Mouse (Mus musculus): ENCODE measurements around the gene Birc2. TPM values are rescaled to one million over a fixed set of nuclear protein-coding genes. Genes with fewer than 3 reads are reported as not detected.

Birc2 gene
- total and polyA plus RNA-seq, 3 experiments: 12.9 to 28.2 (median 22.0) TPM

DNA sequence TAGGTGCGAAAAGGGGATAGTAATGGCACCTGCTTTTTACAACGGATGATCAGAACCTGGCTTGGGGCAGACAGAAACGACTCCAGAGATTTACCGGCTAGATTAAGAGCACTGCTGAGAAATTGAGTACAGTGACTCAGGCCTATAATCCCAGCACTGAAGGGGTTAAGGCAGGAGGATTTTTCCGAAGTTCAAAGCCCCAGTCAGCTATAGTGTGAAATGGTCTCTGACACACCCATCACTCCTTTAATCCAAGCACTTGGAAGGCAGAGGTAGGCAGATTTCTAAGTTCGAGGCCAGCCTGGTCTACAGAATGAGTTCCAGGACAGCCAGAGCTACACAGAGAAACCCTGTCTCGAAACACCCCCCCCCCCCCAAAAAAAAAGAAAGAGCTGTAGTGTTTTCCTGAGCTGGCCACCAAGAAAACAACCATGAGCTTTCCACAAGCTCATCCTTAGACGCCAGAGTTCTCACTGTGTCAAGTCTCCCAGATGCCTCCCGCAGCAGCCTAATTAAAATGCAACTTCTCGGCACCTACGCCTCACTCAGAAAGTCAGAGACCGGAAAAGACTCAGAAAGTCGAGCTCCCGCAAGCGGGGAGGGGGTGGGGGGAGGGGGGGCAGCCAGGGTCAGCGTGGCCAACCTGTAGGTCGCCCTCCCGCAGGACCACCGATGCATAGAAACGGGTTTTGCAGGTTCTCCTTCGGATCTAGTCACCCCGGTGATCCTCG is 35.3 kb upstream of the Birc2 start:
- Histone ChIP-seq H3K27ac (peak overlapping the region; percentile 86), H3K36me3 (ENCODE audit: control insufficient read depth, insufficient read depth, low read length) (no peaks in the 10 kb centered on the region; the same call in 1 of the 2 replicates), H3K79me2 (replicated peaks; ENCODE audit: control insufficient read depth, insufficient read depth, low read length) (no peaks in the 10 kb centered on the region; the same call in 1 of the 2 replicates), H3K27me3 (ENCODE audit: control insufficient read depth, insufficient read depth, low read length) (no peaks in the 10 kb centered on the region), H3K4me3 (peak overlapping the region; percentile 75), H3K4me1 (ENCODE audit: control insufficient read depth, insufficient read depth, low read length) (peaks cover 9% of the 10 kb centered on the region), H3K9ac (ENCODE audit: low read depth, low read length) (peak overlapping the region; percentile 82)
- WGBS: 15% methylated on average over 23 of the region's 23 CpGs
- no peak for TF ChIP-seq CTCF (IDR thresholded peaks at IDR 0.05)
- no peak for TF ChIP-seq EP300 (IDR thresholded peaks at IDR 0.05; ENCODE audit: insufficient read depth, low read depth, low read length)
- no peak for TF ChIP-seq POLR2A (IDR thresholded peaks at IDR 0.05; ENCODE audit: insufficient read depth, low read depth, low read length)
- DNase-seq: peak in 1 of 2 experiments; percentile 5
- intact Hi-C loops (cut with DNase I): loop anchor here (2.0 kb wide), 1 partner anchor 35 kb away; the partner anchor contains the start of gene Birc2

DNA sequence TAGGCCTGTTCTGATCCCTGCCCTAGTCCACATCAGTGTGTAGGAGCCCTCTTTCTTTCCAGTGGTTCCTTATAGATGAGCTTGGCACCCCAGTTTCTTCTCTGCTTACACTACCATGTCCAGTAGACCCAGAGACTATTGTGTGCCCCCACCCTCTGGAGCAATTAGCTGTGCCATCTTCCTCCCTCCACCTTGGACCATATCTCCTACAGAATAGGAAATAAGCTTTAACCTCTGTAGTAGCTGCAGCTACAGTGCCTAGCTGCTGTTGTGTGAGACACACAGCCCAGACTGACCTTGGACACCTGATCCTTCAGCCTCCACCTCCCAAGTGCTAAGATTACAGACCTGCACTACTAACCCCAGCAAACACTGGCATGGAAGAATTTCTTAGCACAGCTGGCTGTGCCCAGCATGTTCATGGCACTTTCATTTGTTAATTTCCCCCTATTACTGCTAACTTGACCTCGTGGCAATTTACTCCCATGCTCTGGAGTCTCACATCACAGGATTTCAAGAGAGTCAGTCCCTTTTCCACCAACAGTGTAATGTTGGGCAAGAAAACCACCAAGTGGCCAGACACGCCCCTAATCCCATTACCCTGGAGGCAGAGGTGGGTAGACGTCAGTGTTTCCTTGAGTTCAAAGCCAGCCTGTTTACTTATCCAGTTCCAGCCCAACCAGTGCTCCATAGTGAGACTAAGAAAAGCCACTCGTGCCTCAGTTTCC is 34.6 kb upstream of the Birc2 start:
- no peak overlapping the region for H3K9ac ChIP-seq (ENCODE audit: low read depth, low read length)
- no peaks in the 10 kb centered on the region; the same call in 1 of the 2 replicates for H3K79me2 ChIP-seq (replicated peaks; ENCODE audit: control insufficient read depth, insufficient read depth, low read length)
- no peak for TF ChIP-seq POLR2A (IDR thresholded peaks at IDR 0.05; ENCODE audit: insufficient read depth, low read depth, low read length)
- peak in 1 of 2 experiments; percentile 10 for DNase-seq
- H3K27ac ChIP-seq: peak overlapping the region; percentile 86
- H3K27me3 ChIP-seq (ENCODE audit: control insufficient read depth, insufficient read depth, low read length): no peaks in the 10 kb centered on the region
- H3K36me3 ChIP-seq (ENCODE audit: control insufficient read depth, insufficient read depth, low read length): no peaks in the 10 kb centered on the region; the same call in 1 of the 2 replicates
- H3K4me1 ChIP-seq (ENCODE audit: control insufficient read depth, insufficient read depth, low read length): peaks cover 9% of the 10 kb centered on the region
- intact Hi-C loops (cut with DNase I): loop anchor here (2.0 kb wide), 1 partner anchor 35 kb away; the partner anchor contains the start of gene Birc2
- peak overlapping the region; percentile 23; the same call in 1 of the 2 replicates for H3K4me3 ChIP-seq
- WGBS: 65% methylated on average over 4 of the region's 4 CpGs

DNA sequence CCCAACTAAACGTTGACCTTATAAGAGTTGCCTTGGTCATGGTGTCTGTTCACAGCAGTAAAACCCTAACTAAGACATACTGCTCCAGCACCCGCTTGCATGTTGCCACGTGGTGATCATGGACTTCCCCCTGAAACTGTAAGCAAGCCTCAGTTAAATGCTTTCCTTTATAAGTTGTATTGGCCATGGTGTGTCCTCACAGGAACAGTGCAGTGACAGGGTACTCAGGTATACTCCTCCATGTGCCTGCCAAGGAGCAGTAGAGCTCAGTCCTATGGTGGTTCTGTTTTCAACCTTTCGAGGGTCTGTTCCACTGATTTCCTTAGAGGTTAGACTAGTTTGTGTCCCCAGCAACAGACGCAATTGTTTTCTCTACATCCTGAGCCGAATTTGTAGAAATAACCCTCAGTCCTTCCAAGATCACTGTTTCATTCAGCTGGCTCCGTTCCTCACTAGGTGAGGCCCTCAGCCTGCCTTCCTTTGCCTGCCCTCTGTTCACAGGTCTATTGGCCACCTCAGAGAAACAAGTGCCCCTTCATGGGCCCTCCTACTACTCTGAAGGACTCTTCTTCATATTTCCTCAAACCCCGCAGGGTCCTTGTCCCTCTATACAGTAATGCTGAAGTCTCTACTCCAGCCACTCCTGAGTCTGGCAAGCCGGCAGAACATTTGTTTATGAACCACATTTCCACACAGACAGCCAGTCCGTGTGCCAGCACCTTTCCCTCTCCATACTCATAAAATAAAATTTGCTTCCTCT is 33.9 kb upstream of the Birc2 start:
- Histone ChIP-seq H3K9ac (ENCODE audit: low read depth, low read length) (no peak overlapping the region), H3K36me3 (ENCODE audit: control insufficient read depth, insufficient read depth, low read length) (no peaks in the 10 kb centered on the region; the same call in 1 of the 2 replicates), H3K79me2 (replicated peaks; ENCODE audit: control insufficient read depth, insufficient read depth, low read length) (no peaks in the 10 kb centered on the region; the same call in 1 of the 2 replicates), H3K4me1 (ENCODE audit: control insufficient read depth, insufficient read depth, low read length) (peaks cover 9% of the 10 kb centered on the region), H3K27me3 (ENCODE audit: control insufficient read depth, insufficient read depth, low read length) (no peaks in the 10 kb centered on the region), H3K4me3 (no peak overlapping the region), H3K27ac (peak overlapping the region; percentile 86; the same call in 1 of the 2 replicates)
- 85% methylated on average over 10 of the region's 10 CpGs for WGBS
- DNase-seq: peak in 1 of 2 experiments; percentile 7
- TF ChIP-seq CTCF (IDR thresholded peaks at IDR 0.05) (no peak), POLR2A (IDR thresholded peaks at IDR 0.05; ENCODE audit: insufficient read depth, low read depth, low read length) (no peak), EP300 (IDR thresholded peaks at IDR 0.05; ENCODE audit: insufficient read depth, low read depth, low read length) (no peak)
- intact Hi-C loops (cut with DNase I): no loop called here

DNA sequence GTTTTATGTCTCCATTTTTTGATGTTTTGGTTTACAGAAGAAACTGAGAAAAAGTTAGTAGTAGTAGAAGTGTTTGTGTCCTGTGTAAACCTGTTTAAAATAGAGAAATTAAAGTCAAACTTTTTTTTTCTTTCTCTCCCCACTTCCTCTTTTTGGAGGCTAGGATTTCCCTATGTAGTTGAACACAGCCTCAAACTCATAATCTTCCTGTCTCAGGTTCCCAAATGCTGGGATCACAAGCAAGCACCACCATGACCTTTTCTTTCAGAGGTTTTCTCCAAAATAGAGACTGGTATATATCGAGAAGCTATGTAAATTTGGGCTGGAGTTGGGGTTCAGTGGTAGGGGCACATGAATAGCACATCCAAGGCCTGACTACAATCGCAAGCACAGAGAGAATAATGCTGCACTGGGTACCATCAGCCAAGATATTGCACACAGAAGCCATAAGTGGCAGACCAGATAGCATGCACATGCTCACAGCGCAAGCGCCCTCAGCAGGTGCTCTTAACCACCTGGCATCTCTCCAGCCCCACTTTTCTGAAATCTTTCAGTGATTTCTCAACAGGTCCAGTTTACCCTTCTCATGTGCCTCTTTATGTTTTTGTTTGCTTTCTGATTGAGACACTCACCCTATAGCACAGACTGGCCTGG is 32.1 kb upstream of the Birc2 start:
- 87% methylated on average over 4 of the region's 4 CpGs for WGBS
- H3K27ac ChIP-seq: no peak overlapping the region
- intact Hi-C loops (cut with DNase I): loop anchor here (10.0 kb wide), 1 partner anchor 336 kb away; no protein-coding TSS in a partner anchor

DNA sequence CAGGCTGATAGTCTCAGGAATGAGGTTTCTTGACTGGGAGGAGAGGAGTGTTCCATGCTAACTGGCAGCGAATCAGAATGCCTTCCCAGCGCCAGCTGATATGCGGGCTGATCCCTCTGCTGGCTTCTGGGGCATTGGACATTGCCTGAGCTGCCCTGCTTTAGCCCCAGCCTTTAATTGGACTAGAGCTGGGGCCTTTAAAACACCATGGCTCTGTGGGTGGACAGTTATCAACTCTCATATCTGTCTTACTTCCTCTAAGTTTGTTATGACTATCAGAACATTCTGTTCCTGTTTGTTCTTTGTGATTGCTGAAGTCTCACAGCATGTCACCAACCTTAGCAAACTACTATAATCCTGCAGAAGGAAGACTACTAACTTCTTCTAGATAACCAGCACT is 31.1 kb upstream of the Birc2 start:
- 94% methylated on average over 3 of the region's 3 CpGs for WGBS
- Histone ChIP-seq H3K27ac (no peak overlapping the region; the same call in 1 of the 2 replicates), H3K4me1 (ENCODE audit: control insufficient read depth, insufficient read depth, low read length) (peaks cover 5% of the 10 kb centered on the region), H3K36me3 (ENCODE audit: control insufficient read depth, insufficient read depth, low read length) (no peaks in the 10 kb centered on the region; the same call in 1 of the 2 replicates), H3K9ac (ENCODE audit: low read depth, low read length) (no peak overlapping the region), H3K79me2 (replicated peaks; ENCODE audit: control insufficient read depth, insufficient read depth, low read length) (no peaks in the 10 kb centered on the region; the same call in 1 of the 2 replicates), H3K27me3 (ENCODE audit: control insufficient read depth, insufficient read depth, low read length) (no peaks in the 10 kb centered on the region), H3K4me3 (no peak overlapping the region)
- no peak for TF ChIP-seq POLR2A (IDR thresholded peaks at IDR 0.05; ENCODE audit: insufficient read depth, low read depth, low read length)
- no peak for TF ChIP-seq CTCF (IDR thresholded peaks at IDR 0.05)
- TF ChIP-seq EP300 (IDR thresholded peaks at IDR 0.05; ENCODE audit: insufficient read depth, low read depth, low read length): no peak
- intact Hi-C loops (cut with DNase I): loop anchor here (10.0 kb wide), 1 partner anchor 337 kb away; no protein-coding TSS in a partner anchor
- DNase-seq: peak; percentile 26 to 35

More for the DNA sequence above, 32.1 kb upstream of the Birc2 start:
- Histone ChIP-seq H3K27me3 (ENCODE audit: control insufficient read depth, insufficient read depth, low read length) (no peaks in the 10 kb centered on the region), H3K79me2 (replicated peaks; ENCODE audit: control insufficient read depth, insufficient read depth, low read length) (no peaks in the 10 kb centered on the region; the same call in 1 of the 2 replicates), H3K4me1 (ENCODE audit: control insufficient read depth, insufficient read depth, low read length) (peaks cover 9% of the 10 kb centered on the region), H3K36me3 (ENCODE audit: control insufficient read depth, insufficient read depth, low read length) (no peaks in the 10 kb centered on the region; the same call in 1 of the 2 replicates), H3K4me3 (no peak overlapping the region), H3K9ac (ENCODE audit: low read depth, low read length) (no peak overlapping the region)
- DNase-seq: peak in 1 of 2 experiments; percentile 30
- no peak for TF ChIP-seq CTCF (IDR thresholded peaks at IDR 0.05)
- no peak for TF ChIP-seq POLR2A (IDR thresholded peaks at IDR 0.05; ENCODE audit: insufficient read depth, low read depth, low read length)
- TF ChIP-seq EP300 (IDR thresholded peaks at IDR 0.05; ENCODE audit: insufficient read depth, low read depth, low read length): no peak

Data from heart, adult 2 months (tissue).